Comparison of ENCODE assay signal across 9 mouse cellular contexts in the genomic region with DNA sequence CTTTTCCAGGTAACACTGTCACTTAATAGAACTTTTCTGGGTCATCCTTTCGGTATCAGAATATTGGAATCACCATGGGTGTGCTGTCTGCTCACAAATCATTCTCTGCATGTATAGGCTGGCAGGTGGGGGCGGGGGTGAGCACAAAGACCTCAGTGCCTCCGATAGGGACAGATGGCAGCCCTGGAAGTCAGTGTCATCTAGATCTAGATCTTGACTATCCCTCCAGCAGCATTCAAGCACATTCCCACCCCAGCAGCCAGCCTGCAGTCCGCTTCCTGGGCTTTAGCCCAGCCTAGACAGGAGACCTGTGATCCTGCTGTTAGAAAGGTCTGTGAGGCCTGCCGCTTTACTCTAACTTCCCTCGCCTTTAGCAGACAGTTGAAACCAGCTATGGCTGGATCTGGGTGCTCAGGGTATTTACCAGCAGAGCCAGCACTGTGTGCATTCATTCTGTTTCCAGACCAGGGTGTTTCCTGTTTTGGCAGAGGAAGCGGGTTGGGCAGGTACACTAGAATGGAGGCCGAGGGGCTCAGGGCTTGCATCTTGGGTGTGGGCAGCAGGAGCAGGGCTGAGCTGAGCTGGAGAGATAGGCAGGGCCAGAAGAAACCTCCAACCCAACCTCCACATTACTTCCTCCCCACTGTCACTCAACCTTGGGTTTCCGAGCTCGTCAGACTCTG.
DNase-seq lines count a peak whose midpoint lies in the region; ATAC-seq lines count a peak whose summit lies in the region.
"Had no signal": no experiment of that assay in that cellular context is flagged by ENCODE, and none has a peak within 500 bp of the region (broad histone marks: within the 10 kb centered on the region; RNA-seq: fewer than 3 reads in every experiment).

No protein-coding gene starts in this region.

- WGBS in hindbrain, embryonic 15.5 days = 73% methylated on average over 10 of the region's 10 CpGs
- 74% methylated on average over 10 of the region's 10 CpGs for WGBS in hindbrain, embryonic 14.5 days
- WGBS in liver, embryonic 15.5 days (ENCODE audit: insufficient replicate concordance) = 19% methylated on average over 10 of the region's 10 CpGs

- no peak for DNase-seq in hindbrain, embryonic 14.5 days (ENCODE audit: low spot score)
- DNase-seq in cerebellum, adult 9-10 months = peak; percentile 37
- DNase-seq in urinary bladder, postnatal 14 days (ENCODE audit: low spot score) = no peak
- DNase-seq in urinary bladder, postnatal 36 days (ENCODE audit: low spot score in 2 of 2) = no peak
- DNase-seq in layer of hippocampus, adult 18-20 months (ENCODE audit: low spot score in 2 of 2) = no peak

- no peaks in the 10 kb centered on the region for H3K9me3 ChIP-seq in hindbrain, embryonic 15.5 days
- no peaks in the 10 kb centered on the region for H3K9me3 ChIP-seq in hindbrain, embryonic 14.5 days (ENCODE audit: control insufficient read depth, low read length)
- H3K9me3 ChIP-seq in liver, embryonic 15.5 days (replicated peaks) = no peaks in the 10 kb centered on the region
- H3K9me3 ChIP-seq: limb, embryonic 12.5 days had no signal

- no peak overlapping the region for H3K9ac ChIP-seq in hindbrain, embryonic 15.5 days
- no peak overlapping the region for H3K9ac ChIP-seq in hindbrain, embryonic 14.5 days
- no peak overlapping the region for H3K9ac ChIP-seq in liver, embryonic 15.5 days
- H3K9ac ChIP-seq: limb, embryonic 12.5 days had no signal

- H3K4me3 ChIP-seq in hindbrain, embryonic 15.5 days = no peak overlapping the region
- no peak overlapping the region for H3K4me3 ChIP-seq in hindbrain, embryonic 14.5 days (replicated peaks; ENCODE audit: low read length)
- H3K4me3 ChIP-seq in liver, embryonic 15.5 days (replicated peaks) = no peak overlapping the region
- H3K4me3 ChIP-seq: limb, embryonic 12.5 days had no signal

- no peak overlapping the region for H3K27ac ChIP-seq in hindbrain, embryonic 15.5 days (replicated peaks)
- H3K27ac ChIP-seq in hindbrain, embryonic 14.5 days = no peak overlapping the region
- H3K27ac ChIP-seq in liver, embryonic 15.5 days (replicated peaks) = peak overlapping the region; percentile 38; the same call in 1 of the 2 replicates
- H3K27ac ChIP-seq: limb, embryonic 12.5 days had no signal

- no peaks in the 10 kb centered on the region for H3K36me3 ChIP-seq in hindbrain, embryonic 15.5 days
- H3K36me3 ChIP-seq in hindbrain, embryonic 14.5 days (replicated peaks; ENCODE audit: control insufficient read depth, insufficient read depth) = no peaks in the 10 kb centered on the region
- H3K36me3 ChIP-seq in liver, embryonic 15.5 days (replicated peaks) = no peaks in the 10 kb centered on the region
- H3K36me3 ChIP-seq: limb, embryonic 12.5 days had no signal

- no peak overlapping the region for H3K4me2 ChIP-seq in hindbrain, embryonic 15.5 days
- no peak overlapping the region for H3K4me2 ChIP-seq in hindbrain, embryonic 14.5 days (replicated peaks)
- no peak overlapping the region for H3K4me2 ChIP-seq in liver, embryonic 15.5 days
- H3K4me2 ChIP-seq: limb, embryonic 12.5 days had no signal

- peaks cover 8% of the 10 kb centered on the region; the same call in 1 of the 2 replicates for H3K4me1 ChIP-seq in hindbrain, embryonic 15.5 days (replicated peaks)
- H3K4me1 ChIP-seq in hindbrain, embryonic 14.5 days (replicated peaks; ENCODE audit: control insufficient read depth, insufficient read depth, low read length) = no peaks in the 10 kb centered on the region; the same call in 1 of the 2 replicates
- H3K4me1 ChIP-seq in liver, embryonic 15.5 days (replicated peaks) = peaks cover 14% of the 10 kb centered on the region

- ATAC-seq in hindbrain, embryonic 15.5 days (ENCODE audit: low FRiP score, low read depth) = 0 out of 2 replicates have a peak, but pooled peaks have one; percentile 27
- ATAC-seq in hindbrain, embryonic 14.5 days (ENCODE audit: low FRiP score) = no peak
- ATAC-seq in CD4-positive, CD25-positive, alpha-beta regulatory T cell, adult 4 months = peak; percentile 78
- peak; percentile 74 for ATAC-seq in liver, embryonic 15.5 days (ENCODE audit: insufficient read depth)

- no peaks in the 10 kb centered on the region for H3K27me3 ChIP-seq in hindbrain, embryonic 15.5 days
- H3K27me3 ChIP-seq in hindbrain, embryonic 14.5 days (ENCODE audit: control insufficient read depth, insufficient read depth, low read length) = no peaks in the 10 kb centered on the region
- H3K27me3 ChIP-seq in liver, embryonic 15.5 days = no peaks in the 10 kb centered on the region
- H3K27me3 ChIP-seq: limb, embryonic 12.5 days had no signal
